Mouse (Mus musculus): ENCODE results near the gene Slc6a20a. TPM values are rescaled to one million over a fixed set of nuclear protein-coding genes. Genes with fewer than 3 reads are reported as not detected.
A peak's percentile ranks its signal among the peaks of the same experiment; 100 is the strongest.
"Not testable (repeated sequence)": the region's sequence is repeated elsewhere in the genome, so short reads cannot be mapped to it uniquely, and the experiment has no call there.

Gene Slc6a20a
- not detected in 2 replicates for total RNA-seq (2017)

DNA sequence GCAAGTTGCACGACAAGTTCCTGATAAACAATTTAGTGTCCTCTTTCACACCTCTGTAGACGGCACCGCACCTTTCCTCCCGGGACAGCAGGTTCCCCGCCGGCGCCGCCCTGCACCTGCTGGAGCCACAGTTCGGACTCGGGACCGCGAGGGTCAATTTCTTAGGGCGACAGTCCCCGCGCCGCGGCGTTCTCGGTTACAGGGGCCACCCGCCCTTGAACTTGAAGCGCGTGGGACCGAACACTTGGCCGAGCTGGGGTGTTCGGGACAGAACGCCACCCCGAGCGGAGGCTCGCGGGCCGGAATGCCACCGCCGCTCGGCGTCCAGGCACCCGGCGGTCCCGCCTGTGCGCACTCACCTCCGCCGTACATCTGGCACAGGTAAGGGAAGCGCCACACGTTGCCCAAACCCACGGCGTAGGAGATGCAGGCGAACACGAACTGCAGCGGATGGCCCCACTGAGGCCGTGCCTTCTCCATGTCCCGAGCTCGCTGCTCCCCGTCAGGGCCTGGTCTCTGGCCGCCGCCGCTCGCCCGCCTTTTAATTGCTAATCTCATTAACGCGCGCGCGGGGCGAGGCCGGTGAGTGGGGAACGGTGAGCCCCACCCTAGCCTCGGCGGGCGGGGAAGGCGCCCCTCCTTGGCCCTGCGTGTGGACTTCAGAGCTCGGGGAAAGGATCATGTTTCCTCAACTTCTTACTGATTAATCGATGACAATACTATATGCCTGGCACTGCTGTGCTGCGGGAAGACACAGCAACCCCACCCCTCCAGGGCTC, at the start of gene Slc6a20a, which contains the start of gene Ccr9:
Slc6a20a (minus strand) TSS at position 559 of the 779 bp plus-strand sequence.
Ccr9 (plus strand) TSS at position 113 of the 779 bp plus-strand sequence.
- peak; percentile 11; the same call in 1 of the 2 replicates for ATAC-seq (ENCODE audit: extremely low read depth, insufficient number of reproducible peaks, low FRiP score, poor library complexity, severe bottlenecking)

DNA sequence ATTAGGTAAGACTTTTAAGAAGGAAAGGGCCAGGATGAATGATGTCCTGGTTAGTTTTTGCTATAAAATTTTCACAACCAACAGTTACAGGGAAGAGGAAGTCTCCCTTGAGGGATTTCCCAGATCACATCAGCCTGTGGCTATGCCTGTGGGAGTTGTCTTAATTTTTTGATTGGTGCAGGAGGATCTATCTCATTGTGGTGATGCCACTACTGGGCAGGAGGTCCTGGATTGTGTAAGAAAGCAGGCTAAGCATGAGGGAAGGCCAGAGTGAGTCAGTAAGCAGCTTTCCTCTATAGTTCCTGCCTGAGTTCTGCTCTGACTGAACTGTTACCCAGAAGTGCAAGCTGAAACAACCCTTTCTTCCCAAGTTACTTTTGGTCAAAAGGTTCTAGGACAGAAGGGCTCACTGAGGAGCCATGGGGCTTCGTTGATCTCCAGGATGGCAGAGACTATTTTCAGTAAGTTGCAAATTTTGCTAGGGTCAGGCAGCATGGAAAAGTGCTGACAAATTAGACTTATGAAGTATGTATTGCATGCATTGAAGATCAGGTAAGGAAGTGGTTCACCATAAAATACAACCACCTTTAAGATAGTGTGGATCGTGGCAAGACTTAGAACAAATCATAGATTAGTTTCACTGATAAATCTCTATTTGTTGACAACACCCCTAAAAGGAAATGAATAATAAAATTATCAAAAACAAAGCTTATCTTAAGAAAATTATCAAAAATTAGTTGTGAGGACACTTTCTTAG, 44.2 kb upstream of the Slc6a20a start:
- ATAC-seq (ENCODE audit: extremely low read depth, insufficient number of reproducible peaks, low FRiP score, poor library complexity, severe bottlenecking), result no peak

DNA sequence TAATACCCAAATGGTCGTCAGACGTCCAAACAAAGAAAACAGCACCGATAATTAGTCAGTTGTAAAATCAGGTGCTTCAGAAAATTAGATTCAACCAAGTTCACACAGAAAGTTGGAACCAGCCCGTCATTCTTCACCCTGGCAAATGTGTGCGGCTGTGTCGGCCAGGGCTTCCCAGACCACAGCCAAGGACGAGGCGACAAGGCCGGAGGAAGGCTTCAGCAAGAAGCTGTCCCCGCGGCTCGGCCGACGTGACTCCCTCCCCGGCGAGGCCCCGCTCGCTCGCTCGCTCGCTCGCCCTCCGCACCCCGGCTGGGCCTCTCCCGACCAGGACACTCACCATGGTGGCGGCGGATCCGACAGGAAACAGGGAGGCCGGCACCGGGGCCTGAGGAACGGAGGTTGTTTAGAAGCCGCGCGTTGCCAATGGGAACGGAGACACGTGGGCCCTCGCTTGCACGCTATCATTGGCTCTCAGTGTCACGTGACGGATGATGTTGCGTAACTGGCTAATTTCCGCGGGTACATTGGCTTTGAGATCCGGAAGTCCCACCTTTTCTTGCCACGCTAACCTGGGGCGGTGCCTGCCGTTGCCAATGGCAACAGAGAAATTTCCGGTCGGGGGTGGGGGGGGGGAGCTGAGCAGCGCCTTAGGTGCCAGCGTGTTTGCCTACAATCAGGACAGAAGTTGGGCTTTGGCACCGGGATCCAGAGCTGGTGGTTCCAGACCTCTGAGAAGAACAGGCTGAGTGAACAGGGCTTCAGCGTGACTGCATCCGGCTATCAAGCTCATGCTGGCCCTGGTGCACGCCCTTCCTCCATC, 38.7 kb upstream of the Slc6a20a start, which contains the start of gene Lztfl1:
Lztfl1 (minus strand) TSS at position 512 of the 823 bp plus-strand sequence.
- ATAC-seq (ENCODE audit: extremely low read depth, insufficient number of reproducible peaks, low FRiP score, poor library complexity, severe bottlenecking), result peak; percentile 99

DNA sequence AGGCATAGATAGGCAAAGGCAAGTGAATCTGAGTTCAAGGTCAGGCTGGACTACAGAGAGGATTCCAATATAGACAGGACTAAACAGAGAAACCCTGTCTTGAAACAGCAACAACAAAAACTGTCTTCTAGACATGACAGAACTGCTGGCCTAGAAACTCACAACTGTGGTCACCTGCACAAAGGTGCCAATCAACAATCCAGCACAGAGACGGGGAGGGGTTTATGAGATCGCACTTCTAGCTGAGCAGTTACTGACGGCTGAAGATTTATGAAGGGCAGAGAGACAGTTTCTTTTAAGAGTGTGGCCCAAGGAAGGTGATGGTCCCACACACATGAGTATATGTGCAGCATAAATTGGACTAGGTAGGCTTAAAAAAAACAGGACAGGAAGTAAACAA, 37.6 kb upstream of the Slc6a20a start:
- no peak for ATAC-seq (ENCODE audit: extremely low read depth, insufficient number of reproducible peaks, low FRiP score, poor library complexity, severe bottlenecking)

DNA sequence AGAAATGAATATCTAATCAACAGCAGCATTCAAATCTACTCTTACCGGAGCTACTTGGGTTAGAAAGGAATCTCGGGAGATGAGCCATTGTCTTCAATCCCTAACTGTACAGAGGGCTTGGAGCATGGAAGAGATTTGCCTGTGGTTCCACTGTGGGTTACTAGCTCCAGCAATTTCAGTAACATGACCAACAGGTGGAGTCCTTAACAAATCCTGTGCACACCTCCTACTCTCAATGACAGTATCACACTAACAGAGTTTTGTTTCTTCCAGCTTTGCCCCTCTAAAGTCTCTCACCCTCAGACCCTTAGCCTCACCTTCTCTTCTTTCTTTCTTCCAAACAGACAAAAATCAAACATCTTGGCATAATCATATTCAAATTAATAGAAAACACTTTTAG, 34.4 kb upstream of the Slc6a20a start:
- no peak for ATAC-seq (ENCODE audit: extremely low read depth, insufficient number of reproducible peaks, low FRiP score, poor library complexity, severe bottlenecking)

- ATAC-seq (ENCODE audit: extremely low read depth, insufficient number of reproducible peaks, low FRiP score, poor library complexity, severe bottlenecking), result no peak
Observed at GRCm38 (mm10) chr9:123709226-123709625, 30.5 kb upstream of the Slc6a20a start.

DNA sequence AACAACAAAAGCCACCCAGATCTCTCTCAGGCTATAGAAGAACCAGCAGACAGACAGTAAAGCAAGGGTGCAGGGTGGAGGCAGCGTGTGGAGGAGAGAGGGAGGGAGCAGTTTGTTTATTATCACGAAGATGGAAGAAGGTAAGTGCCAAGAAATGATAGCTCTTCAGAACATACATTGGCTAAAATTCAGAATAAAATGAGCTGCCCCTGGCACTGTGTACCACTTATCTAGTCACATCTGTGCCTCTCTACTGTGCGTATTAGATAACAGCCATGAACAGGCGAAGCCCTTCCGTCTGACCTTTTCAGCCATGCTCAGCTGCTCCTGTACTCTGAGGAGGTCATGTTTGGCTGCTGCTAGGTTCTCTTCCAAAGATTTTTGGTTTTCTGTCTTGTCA, 23.1 kb upstream of the Slc6a20a start:
- no peak for ATAC-seq (ENCODE audit: extremely low read depth, insufficient number of reproducible peaks, low FRiP score, poor library complexity, severe bottlenecking)

GRCm38 (mm10) chr9:123695634-123696302, 17.1 kb upstream of the Slc6a20a start:
- no peak for ATAC-seq (ENCODE audit: extremely low read depth, insufficient number of reproducible peaks, low FRiP score, poor library complexity, severe bottlenecking)

DNA sequence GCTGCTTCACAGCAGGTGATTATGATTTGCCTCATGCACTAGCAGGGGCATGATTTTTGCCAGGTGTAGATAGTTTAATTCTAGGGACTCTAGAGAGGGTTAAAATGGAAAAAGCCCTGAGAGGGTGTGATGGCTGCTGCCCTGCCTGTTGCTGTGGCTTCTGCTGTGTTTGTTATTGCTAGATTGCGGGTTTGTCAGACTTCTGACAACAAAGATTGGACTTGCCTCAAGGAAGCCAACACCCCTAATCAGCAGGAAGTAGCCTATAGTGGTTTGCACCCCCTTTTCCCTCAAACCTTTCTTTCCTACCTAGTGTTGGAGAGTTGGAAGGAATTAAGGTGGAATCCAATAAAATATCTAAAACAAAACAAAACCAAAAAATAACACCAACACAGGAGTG, 9.5 kb upstream of the Slc6a20a start:
- no peak for ATAC-seq (ENCODE audit: extremely low read depth, insufficient number of reproducible peaks, low FRiP score, poor library complexity, severe bottlenecking)

DNA sequence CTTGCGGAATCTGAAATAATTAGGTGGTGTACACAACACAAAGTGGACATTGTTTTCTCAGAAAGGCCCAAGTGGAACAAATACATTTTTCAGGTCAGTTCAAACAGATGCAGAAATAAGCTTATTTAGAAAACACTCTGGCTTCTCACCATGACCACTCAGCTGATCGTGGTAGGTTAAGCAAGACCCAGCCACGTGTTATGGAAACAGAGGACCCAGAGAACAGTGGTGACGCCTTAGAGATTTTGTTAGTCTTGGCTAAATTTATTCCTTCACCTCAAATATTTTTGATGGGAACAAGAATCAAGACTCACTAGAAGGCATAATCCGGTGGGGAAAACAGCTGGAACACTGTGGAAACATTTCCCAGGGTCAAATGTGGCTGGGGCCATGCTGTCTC, 7.5 kb upstream of the Slc6a20a start:
- no peak for ATAC-seq (ENCODE audit: extremely low read depth, insufficient number of reproducible peaks, low FRiP score, poor library complexity, severe bottlenecking)

GRCm38 (mm10) chr9:123683704-123684103, 5.0 kb upstream of the Slc6a20a start:
- no peak for ATAC-seq (ENCODE audit: extremely low read depth, insufficient number of reproducible peaks, low FRiP score, poor library complexity, severe bottlenecking)

- no peak for ATAC-seq (ENCODE audit: extremely low read depth, insufficient number of reproducible peaks, low FRiP score, poor library complexity, severe bottlenecking)
Observed at GRCm38 (mm10) chr9:123679198-123679597, 513 bp upstream of the Slc6a20a start.

DNA sequence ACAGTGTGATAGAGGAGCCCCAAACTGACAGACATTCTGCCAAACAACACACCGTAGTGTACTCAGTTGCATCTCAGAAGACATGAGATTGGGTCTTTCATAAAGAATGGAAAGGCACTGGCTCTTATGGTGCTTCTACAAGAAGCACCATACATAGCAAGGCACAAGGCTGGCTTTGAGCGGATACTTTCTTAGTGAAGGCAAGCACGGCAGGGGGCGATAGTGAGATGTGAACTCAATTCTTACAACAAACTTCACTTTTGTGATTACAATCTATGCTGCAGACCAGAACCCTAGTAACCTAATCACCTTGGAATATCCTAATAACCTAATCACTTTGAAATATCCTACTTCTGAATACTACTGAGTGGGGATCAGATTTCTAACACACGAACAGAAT, 13.0 kb downstream of the Slc6a20a start:
- ATAC-seq (ENCODE audit: extremely low read depth, insufficient number of reproducible peaks, low FRiP score, poor library complexity, severe bottlenecking), result 0 out of 2 replicates have a peak, but pooled peaks have one; percentile 51

DNA sequence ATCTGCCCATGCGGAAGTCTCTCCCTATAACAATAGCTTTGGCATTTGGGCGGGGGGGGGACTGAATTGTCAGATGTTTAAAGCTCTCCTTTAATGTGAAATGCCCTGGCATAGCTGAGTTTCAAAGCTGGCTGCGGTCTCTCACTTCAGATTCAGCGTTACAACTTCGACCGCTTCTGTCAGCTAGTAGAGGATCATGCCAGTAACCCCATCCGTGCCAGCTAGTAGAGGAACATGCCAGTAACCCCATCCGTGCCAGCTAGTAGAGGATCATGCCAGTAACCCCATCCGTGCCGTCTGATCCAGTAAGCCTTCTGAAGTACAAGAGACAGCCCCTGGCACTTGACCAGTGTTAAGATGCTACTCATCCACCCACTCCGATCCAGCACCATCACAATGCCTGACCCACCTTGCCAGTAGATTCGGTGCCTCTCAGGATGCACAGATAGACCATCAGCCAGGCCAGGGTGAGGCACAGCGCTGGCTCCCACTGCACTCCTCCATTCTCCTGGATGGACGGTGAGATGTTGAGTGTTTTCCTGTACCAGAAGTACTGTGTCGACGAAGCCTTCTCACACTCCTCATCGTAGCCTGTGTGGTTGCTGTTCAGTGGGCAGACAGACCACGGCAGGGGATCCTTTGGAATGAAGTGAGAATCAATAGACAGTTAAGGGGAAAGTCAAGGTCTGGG, 18.6 kb downstream of the Slc6a20a start:
- ATAC-seq (ENCODE audit: extremely low read depth, insufficient number of reproducible peaks, low FRiP score, poor library complexity, severe bottlenecking), result not testable (repeated sequence)

DNA sequence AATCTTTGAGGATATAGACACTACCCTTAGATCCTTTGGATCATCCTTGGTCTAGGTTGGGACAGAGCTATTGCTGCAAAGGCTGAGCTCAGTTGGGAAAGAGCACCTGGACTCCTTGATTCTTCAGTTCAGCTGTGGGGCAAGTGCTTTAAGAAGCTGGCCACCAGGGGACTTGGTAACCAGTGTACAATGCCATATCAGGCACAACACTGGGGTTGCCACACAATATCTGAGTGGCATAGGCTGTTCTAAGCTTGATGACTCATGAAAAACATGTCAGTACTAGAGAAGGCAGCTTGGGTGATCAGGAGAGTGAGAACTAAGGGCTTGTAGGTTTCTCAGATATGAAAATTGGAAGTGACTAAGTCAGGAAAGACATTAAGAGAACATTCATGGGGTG, 19.7 kb downstream of the Slc6a20a start:
- ATAC-seq (ENCODE audit: extremely low read depth, insufficient number of reproducible peaks, low FRiP score, poor library complexity, severe bottlenecking), result no peak

DNA sequence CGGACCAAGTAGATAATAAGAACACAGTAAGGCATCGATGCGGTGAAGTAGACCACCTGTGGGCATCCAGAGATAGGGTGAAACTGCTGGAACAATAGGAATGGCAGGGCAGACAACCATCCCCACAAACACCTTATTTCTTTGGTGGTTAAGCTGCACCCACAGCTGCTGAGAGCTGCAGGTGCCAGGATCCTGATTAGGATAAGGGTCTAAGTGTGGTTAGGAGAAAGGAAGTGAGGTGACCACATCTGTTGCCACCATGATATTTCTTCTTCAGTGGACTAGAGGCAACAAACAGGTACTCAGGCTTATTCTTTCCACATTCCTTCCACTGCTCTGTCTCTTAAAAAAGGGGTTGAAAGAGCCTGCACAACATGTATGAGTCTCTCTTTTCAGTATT, 21.2 kb downstream of the Slc6a20a start:
- ATAC-seq (ENCODE audit: extremely low read depth, insufficient number of reproducible peaks, low FRiP score, poor library complexity, severe bottlenecking), result no peak

GRCm38 (mm10) chr9:123651369-123651768, 27.3 kb downstream of the Slc6a20a start:
- ATAC-seq (ENCODE audit: extremely low read depth, insufficient number of reproducible peaks, low FRiP score, poor library complexity, severe bottlenecking), result no peak
